Mouse (Mus musculus): Measurements from ENCODE around the gene Cbx6. TPM values are rescaled to one million over a fixed set of nuclear protein-coding genes. Genes with fewer than 3 reads are reported as not detected.

Cbx6 gene
- polyA plus RNA-seq, 1 experiment from 2014 or later, result 54.5 TPM

DNA sequence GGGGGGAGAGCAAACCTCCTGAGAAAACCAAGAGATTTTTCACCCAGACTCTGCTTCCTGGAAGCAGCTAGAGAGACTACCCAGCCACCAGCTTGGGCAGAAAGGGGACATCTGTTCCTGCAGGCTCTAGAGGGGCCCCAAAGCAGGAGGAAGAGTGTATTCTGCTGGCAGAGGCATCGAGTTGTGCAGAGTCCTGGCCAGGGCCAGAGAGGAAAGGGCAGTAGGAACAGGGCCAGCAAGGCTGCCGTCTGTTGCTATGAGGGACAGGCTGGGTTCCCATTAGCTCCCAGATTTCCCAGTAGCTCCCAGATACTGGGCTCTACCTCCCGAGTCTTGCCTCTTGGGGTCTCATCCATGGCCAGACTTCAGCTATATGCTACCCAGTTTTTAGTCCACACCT is 24.4 kb downstream of the Cbx6 start:
- no peaks in the 10 kb centered on the region for H3K36me3 ChIP-seq
- WGBS, result 68% methylated on average over 3 of the region's 3 CpGs

DNA sequence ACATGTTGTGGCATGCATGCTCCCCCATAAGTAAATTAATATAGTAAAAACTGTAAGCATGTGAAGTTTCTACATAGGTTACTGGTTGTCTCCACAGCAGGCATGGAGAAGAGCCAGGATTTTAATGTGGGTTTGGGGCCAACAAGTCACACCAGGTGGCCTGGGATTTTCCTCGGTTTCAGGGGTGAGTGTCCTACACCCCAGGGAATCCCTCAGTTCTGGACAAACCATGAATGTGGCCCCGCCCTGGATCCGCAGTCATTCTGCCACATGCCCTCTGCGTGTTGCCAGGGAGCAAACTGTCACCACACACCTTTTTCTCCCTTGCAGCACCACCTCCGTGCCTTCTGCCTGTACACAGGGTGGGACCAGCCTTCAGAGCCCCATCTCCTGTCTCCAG is 25.8 kb downstream of the Cbx6 start:
- 53% methylated on average over 5 of the region's 5 CpGs for WGBS
- no peaks in the 10 kb centered on the region for H3K36me3 ChIP-seq
- peaks cover 10% of the 10 kb centered on the region for H3K4me1 ChIP-seq
- H3K27ac ChIP-seq, result no peak overlapping the region
- H3K9me3 ChIP-seq, result no peaks in the 10 kb centered on the region; the same call in 1 of the 2 replicates
- no peak overlapping the region for H3K4me3 ChIP-seq
- H3K9ac ChIP-seq, result no peak overlapping the region
- no peak for ATAC-seq (ENCODE audit: low FRiP score, low read depth)
- H3K27me3 ChIP-seq, result peaks cover 73% of the 10 kb centered on the region
- no peak overlapping the region for H3K4me2 ChIP-seq (replicated peaks)

More for the DNA sequence above, 24.4 kb downstream of the Cbx6 start:
- Histone ChIP-seq H3K9ac (no peak overlapping the region), H3K27me3 (peaks cover 59% of the 10 kb centered on the region), H3K4me3 (no peak overlapping the region), H3K4me2 (replicated peaks) (no peak overlapping the region), H3K4me1 (peaks cover under 1% of the 10 kb centered on the region; the same call in 1 of the 2 replicates), H3K9me3 (no peaks in the 10 kb centered on the region; the same call in 1 of the 2 replicates), H3K27ac (no peak overlapping the region)
- ATAC-seq (ENCODE audit: low FRiP score, low read depth), result no peak

DNA sequence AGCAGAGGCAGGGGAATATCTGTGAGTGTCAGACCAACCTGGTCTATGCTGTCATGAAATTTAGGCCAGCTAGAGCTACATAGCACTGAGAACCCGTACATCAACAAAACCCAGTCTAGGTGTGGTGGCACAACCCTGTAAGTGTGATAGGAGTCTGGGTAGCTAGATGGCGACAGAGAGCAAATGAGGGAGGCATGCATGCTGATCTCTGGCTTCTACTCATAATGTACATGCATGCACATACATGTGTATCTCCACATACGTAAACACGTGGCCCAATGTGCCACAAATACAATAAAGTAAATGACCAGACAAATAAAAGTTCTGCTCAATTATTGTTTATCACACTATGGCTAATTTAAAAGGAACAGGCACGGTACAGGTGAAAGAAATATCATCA is 26.4 kb downstream of the Cbx6 start:
- 31% methylated on average over 5 of the region's 5 CpGs for WGBS
- ATAC-seq (ENCODE audit: low FRiP score, low read depth), result no peak
- no peak overlapping the region for H3K9ac ChIP-seq
- peaks cover 13% of the 10 kb centered on the region for H3K4me1 ChIP-seq
- no peak overlapping the region for H3K4me2 ChIP-seq (replicated peaks)
- H3K4me3 ChIP-seq, result no peak overlapping the region
- no peaks in the 10 kb centered on the region; the same call in 1 of the 2 replicates for H3K9me3 ChIP-seq
- H3K27me3 ChIP-seq, result peaks cover 78% of the 10 kb centered on the region
- H3K36me3 ChIP-seq, result no peaks in the 10 kb centered on the region
- no peak overlapping the region for H3K27ac ChIP-seq

GRCm38 (mm10) chr15:79807050-79807449 is 27.4 kb downstream of the Cbx6 start:
- Histone ChIP-seq H3K27me3 (peaks cover 89% of the 10 kb centered on the region), H3K27ac (no peak overlapping the region), H3K4me1 (peaks cover 13% of the 10 kb centered on the region), H3K9ac (no peak overlapping the region), H3K4me2 (replicated peaks) (no peak overlapping the region), H3K4me3 (no peak overlapping the region), H3K9me3 (no peaks in the 10 kb centered on the region), H3K36me3 (no peaks in the 10 kb centered on the region)
- ATAC-seq (ENCODE audit: low FRiP score, low read depth), result no peak
- 35% methylated on average over 1 of the region's 1 CpGs for WGBS

DNA sequence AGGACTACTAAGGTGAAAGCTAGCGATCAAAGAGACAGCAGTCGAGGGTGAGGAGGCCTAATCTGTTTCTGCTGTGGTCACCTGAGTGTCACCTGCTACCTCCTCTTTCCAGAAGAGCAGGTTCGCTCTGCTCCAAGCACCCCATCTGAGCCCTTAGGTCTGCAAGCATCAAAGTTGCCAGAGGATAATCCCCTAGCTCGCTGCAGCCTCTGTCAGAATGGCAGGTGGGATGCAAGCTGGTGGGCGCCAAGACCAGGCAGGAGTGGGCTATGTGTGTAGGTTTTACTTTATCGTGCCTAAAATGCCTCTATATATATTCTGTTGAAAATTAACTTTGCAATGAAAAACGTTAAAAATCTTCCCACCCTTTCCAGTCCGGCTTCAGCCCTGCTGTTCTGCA is 29.2 kb downstream of the Cbx6 start:
- Histone ChIP-seq H3K9me3 (no peaks in the 10 kb centered on the region), H3K4me2 (replicated peaks) (peak overlapping the region; percentile 91), H3K4me1 (peaks cover 13% of the 10 kb centered on the region), H3K9ac (no peak overlapping the region), H3K4me3 (peak overlapping the region; percentile 66), H3K27me3 (peaks cover 93% of the 10 kb centered on the region), H3K36me3 (no peaks in the 10 kb centered on the region), H3K27ac (no peak overlapping the region)
- ATAC-seq (ENCODE audit: low FRiP score, low read depth), result no peak
- 23% methylated on average over 8 of the region's 8 CpGs for WGBS

- H3K4me1 ChIP-seq, result peaks cover 13% of the 10 kb centered on the region
- H3K27ac ChIP-seq, result no peak within 1 kb of the TSS
- under 1% methylated on average over 74 of the region's 91 CpGs for WGBS
- peak within 1 kb of the TSS; percentile 76 for H3K9ac ChIP-seq
- no peaks in the 10 kb centered on the region for H3K9me3 ChIP-seq
- peak within 1 kb of the TSS; percentile 91 for H3K4me2 ChIP-seq (replicated peaks)
- peaks cover 90% of the 10 kb centered on the region for H3K27me3 ChIP-seq
- peak within 1 kb of the TSS; percentile 66 for H3K4me3 ChIP-seq
- no peaks in the 10 kb centered on the region for H3K36me3 ChIP-seq
- ATAC-seq (ENCODE audit: low FRiP score, low read depth), result peak; percentile 78
These were observed 30.0 kb downstream of the Cbx6 start, which contains the start of gene Nptxr for GRCm38 (mm10) chr15:79804352-79805071. TSS of gene Nptxr (minus strand) at chr15:79804766.

DNA sequence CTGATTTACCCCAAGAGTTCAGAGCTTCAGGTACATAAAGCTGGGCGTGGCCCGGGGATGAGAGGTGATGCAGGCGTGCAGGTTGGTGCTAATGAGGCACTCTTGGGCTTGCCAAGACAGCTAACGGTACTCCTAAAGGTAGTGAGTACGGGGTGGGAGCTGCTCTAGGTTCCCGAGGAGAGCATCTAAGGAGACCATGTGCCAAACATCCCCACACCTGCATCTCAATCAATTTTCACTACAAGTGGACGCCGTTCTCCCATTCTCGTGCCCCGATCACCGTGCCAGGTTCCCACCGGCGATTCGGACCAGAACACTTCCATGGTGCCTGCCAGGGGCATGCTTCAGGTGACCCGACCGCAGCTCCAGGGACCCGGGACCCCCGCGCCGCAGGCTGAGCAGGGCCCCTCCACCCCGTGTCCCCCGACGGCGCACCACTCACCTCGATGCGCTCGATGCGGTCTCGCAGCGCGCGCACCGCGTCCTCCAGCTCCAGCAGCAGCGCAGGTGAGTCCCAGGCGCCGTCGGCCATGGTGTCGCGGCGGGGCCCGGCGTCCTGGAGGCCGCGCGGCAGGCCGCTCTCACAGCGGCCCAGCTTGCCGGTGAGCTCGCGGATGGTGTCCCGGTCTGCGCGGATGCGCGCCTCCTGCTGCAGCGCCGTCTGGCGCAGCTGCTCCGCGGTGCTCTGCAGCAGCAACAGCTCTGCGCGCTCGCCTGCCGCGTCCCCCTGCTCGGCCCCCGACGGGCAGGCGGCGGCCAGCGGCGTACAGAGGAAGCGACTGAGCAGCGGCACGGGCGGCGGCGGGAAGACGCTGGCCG is 30.7 kb downstream of the Cbx6 start:
- peaks cover 84% of the 10 kb centered on the region for H3K27me3 ChIP-seq
- ATAC-seq (ENCODE audit: low FRiP score, low read depth), result peak; percentile 50
- WGBS, result 6% methylated on average over 76 of the region's 81 CpGs
- H3K9me3 ChIP-seq, result no peaks in the 10 kb centered on the region
- H3K4me1 ChIP-seq, result peaks cover 13% of the 10 kb centered on the region
- H3K4me2 ChIP-seq (replicated peaks), result peak overlapping the region; percentile 91
- H3K36me3 ChIP-seq, result no peaks in the 10 kb centered on the region
- peak overlapping the region; percentile 76 for H3K9ac ChIP-seq
- no peak overlapping the region for H3K27ac ChIP-seq
- H3K4me3 ChIP-seq, result peak overlapping the region; percentile 66

- no peak overlapping the region for H3K4me3 ChIP-seq
- peaks cover 80% of the 10 kb centered on the region for H3K27me3 ChIP-seq
- H3K9me3 ChIP-seq, result no peaks in the 10 kb centered on the region
- no peaks in the 10 kb centered on the region for H3K36me3 ChIP-seq
- no peak overlapping the region for H3K9ac ChIP-seq
- no peak overlapping the region for H3K4me2 ChIP-seq (replicated peaks)
- peaks cover 13% of the 10 kb centered on the region for H3K4me1 ChIP-seq
- WGBS, result 66% methylated on average over 4 of the region's 4 CpGs
- no peak for ATAC-seq (ENCODE audit: low FRiP score, low read depth)
- no peak overlapping the region for H3K27ac ChIP-seq
These were observed 32.2 kb downstream of the Cbx6 start for GRCm38 (mm10) chr15:79802304-79802703.

GRCm38 (mm10) chr15:79801646-79802045 is 32.8 kb downstream of the Cbx6 start:
- Histone ChIP-seq H3K4me3 (no peak overlapping the region), H3K27ac (no peak overlapping the region), H3K4me1 (peaks cover 13% of the 10 kb centered on the region), H3K36me3 (no peaks in the 10 kb centered on the region), H3K9ac (no peak overlapping the region), H3K4me2 (replicated peaks) (no peak overlapping the region), H3K27me3 (peaks cover 73% of the 10 kb centered on the region), H3K9me3 (no peaks in the 10 kb centered on the region)
- 58% methylated on average over 2 of the region's 2 CpGs for WGBS
- no peak for ATAC-seq (ENCODE audit: low FRiP score, low read depth)

- peaks cover 64% of the 10 kb centered on the region for H3K27me3 ChIP-seq
These were observed 33.8 kb downstream of the Cbx6 start for GRCm38 (mm10) chr15:79800701-79801100.

DNA sequence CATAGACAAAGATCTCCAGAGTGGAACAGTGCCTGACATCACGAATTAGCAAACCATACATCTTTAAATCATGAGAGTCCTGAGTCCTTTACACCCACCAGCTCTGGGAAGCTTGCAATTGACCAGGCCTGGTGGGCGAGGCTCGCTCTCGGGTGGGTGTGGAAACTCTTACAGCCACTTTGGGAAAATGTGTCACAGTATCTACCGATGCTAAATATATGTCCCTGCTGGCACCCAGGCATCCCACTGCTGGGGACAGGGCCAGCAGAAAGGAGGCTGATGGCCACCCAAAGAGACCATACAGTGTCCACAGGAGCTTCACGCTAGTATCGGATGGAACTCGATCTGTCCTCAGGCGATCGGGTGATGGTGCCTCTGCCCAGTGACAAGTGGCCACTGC is 35.9 kb downstream of the Cbx6 start:
- Histone ChIP-seq H3K9ac (no peak overlapping the region), H3K36me3 (no peaks in the 10 kb centered on the region), H3K4me2 (replicated peaks) (no peak overlapping the region), H3K27ac (no peak overlapping the region), H3K4me3 (no peak overlapping the region), H3K27me3 (peaks cover 51% of the 10 kb centered on the region), H3K4me1 (peaks cover 3% of the 10 kb centered on the region), H3K9me3 (no peaks in the 10 kb centered on the region)
- no peak for ATAC-seq (ENCODE audit: low FRiP score, low read depth)
- WGBS, result 92% methylated on average over 10 of the region's 10 CpGs

More at GRCm38 (mm10) chr15:79800701-79801100, 33.8 kb downstream of the Cbx6 start:
- 58% methylated on average over 11 of the region's 11 CpGs for WGBS
- Histone ChIP-seq H3K4me1 (peaks cover 13% of the 10 kb centered on the region), H3K9me3 (no peaks in the 10 kb centered on the region), H3K4me2 (replicated peaks) (no peak overlapping the region), H3K9ac (no peak overlapping the region), H3K27ac (no peak overlapping the region), H3K36me3 (no peaks in the 10 kb centered on the region), H3K4me3 (no peak overlapping the region)
- ATAC-seq (ENCODE audit: low FRiP score, low read depth), result no peak

- no peak for ATAC-seq (ENCODE audit: low FRiP score, low read depth)
- Histone ChIP-seq H3K27me3 (peaks cover 47% of the 10 kb centered on the region), H3K27ac (no peak overlapping the region)
These were observed 36.8 kb downstream of the Cbx6 start for GRCm38 (mm10) chr15:79797680-79798079.

More at GRCm38 (mm10) chr15:79797680-79798079, 36.8 kb downstream of the Cbx6 start:
- Histone ChIP-seq H3K4me1 (no peaks in the 10 kb centered on the region), H3K9ac (no peak overlapping the region), H3K36me3 (no peaks in the 10 kb centered on the region), H3K4me3 (no peak overlapping the region), H3K4me2 (replicated peaks) (no peak overlapping the region), H3K9me3 (no peaks in the 10 kb centered on the region)
- 76% methylated on average over 8 of the region's 8 CpGs for WGBS
